Mouse (Mus musculus): ENCODE results near the gene Sh2d2a. TPM values are rescaled to one million over a fixed set of nuclear protein-coding genes. Genes with fewer than 3 reads are reported as not detected.

The Sh2d2a gene
- polyA plus RNA-seq (2012; rRNA removed; ENCODE audit: low replicate concordance): 0.92 and 3.1 TPM in 2 replicates

GRCm38 (mm10) chr3:87846650-87847110 is at the start of gene Sh2d2a:
Gene Sh2d2a (plus strand): TSS chr3:87846755.

GRCm38 (mm10) chr3:87824206-87824605 is 22.3 kb upstream of the Sh2d2a start, which contains the start of gene Pear1:
Gene Pear1 (minus strand): TSS chr3:87824306.

GRCm38 (mm10) chr3:87885281-87886003 is 38.9 kb downstream of the Sh2d2a start, which contains the start of gene Prcc:
Gene Prcc (minus strand): TSS chr3:87885608.

Other genes starting within 250 kb of the Sh2d2a start
- 33.9 and 46.5 TPM in 2 replicates for gene Arhgef11, start 229.2 kb upstream of the Sh2d2a start, polyA plus RNA-seq (2012; rRNA removed; ENCODE audit: low replicate concordance)
- gene Lrrc71, start 98.1 kb upstream of the Sh2d2a start, polyA plus RNA-seq (2012; rRNA removed; ENCODE audit: low replicate concordance): 0.59 and 0.69 TPM in 2 replicates
- gene Ntrk1, start 51.6 kb upstream of the Sh2d2a start, polyA plus RNA-seq (2012; rRNA removed; ENCODE audit: low replicate concordance): 0.59 and 3.7 TPM in 2 replicates
- 0.06 and 0.39 TPM in 2 replicates for gene Insrr, start 49.8 kb upstream of the Sh2d2a start, polyA plus RNA-seq (2012; rRNA removed; ENCODE audit: low replicate concordance)
- gene Pear1, start 22.4 kb upstream of the Sh2d2a start, polyA plus RNA-seq (2012; rRNA removed; ENCODE audit: low replicate concordance): 102 and 106 TPM in 2 replicates
- 27.3 and 46.0 TPM in 2 replicates for gene Prcc, start 38.9 kb downstream of the Sh2d2a start, polyA plus RNA-seq (2012; rRNA removed; ENCODE audit: low replicate concordance)
- gene Hdgf, start 59.6 kb downstream of the Sh2d2a start, polyA plus RNA-seq (2012; rRNA removed; ENCODE audit: low replicate concordance): 95.2 and 115 TPM in 2 replicates
- 55.5 and 56.0 TPM in 2 replicates for gene Mrpl24, start 72.8 kb downstream of the Sh2d2a start, polyA plus RNA-seq (2012; rRNA removed; ENCODE audit: low replicate concordance)
- gene Isg20l2, start 83.6 kb downstream of the Sh2d2a start, polyA plus RNA-seq (2012; rRNA removed; ENCODE audit: low replicate concordance): 11.2 and 25.2 TPM in 2 replicates
- 25.5 and 39.3 TPM in 2 replicates for gene Rrnad1, start 84.0 kb downstream of the Sh2d2a start, polyA plus RNA-seq (2012; rRNA removed; ENCODE audit: low replicate concordance)
- gene Crabp2, start 101.9 kb downstream of the Sh2d2a start, polyA plus RNA-seq (2012; rRNA removed; ENCODE audit: low replicate concordance): 5.0 TPM in 1 of 2 replicates, not detected in the other
- 7.7 and 9.3 TPM in 2 replicates for gene Nes, start 124.3 kb downstream of the Sh2d2a start, polyA plus RNA-seq (2012; rRNA removed; ENCODE audit: low replicate concordance)
- not detected in 2 replicates for gene Bcan, start 153.5 kb downstream of the Sh2d2a start, polyA plus RNA-seq (2012; rRNA removed; ENCODE audit: low replicate concordance)
- 0.10 TPM in 1 of 2 replicates, not detected in the other for gene Hapln2, start 180.8 kb downstream of the Sh2d2a start, polyA plus RNA-seq (2012; rRNA removed; ENCODE audit: low replicate concordance)
- 4.1 and 19.7 TPM in 2 replicates for gene Gpatch4, start 196.4 kb downstream of the Sh2d2a start, polyA plus RNA-seq (2012; rRNA removed; ENCODE audit: low replicate concordance)
- gene Naxe, start 211.7 kb downstream of the Sh2d2a start, polyA plus RNA-seq (2012; rRNA removed; ENCODE audit: low replicate concordance): 119 and 130 TPM in 2 replicates
- gene Ttc24, start 231.5 kb downstream of the Sh2d2a start, polyA plus RNA-seq (2012; rRNA removed; ENCODE audit: low replicate concordance): not detected in 2 replicates
- gene Iqgap3, start 235.2 kb downstream of the Sh2d2a start, polyA plus RNA-seq (2012; rRNA removed; ENCODE audit: low replicate concordance): 1.4 and 12.8 TPM in 2 replicates